ENCODE assay signal across 8 mouse cellular contexts in genomic region chr1:64088604-64089320, GRCm38 (mm10). TPM values are rescaled to one million over a fixed set of nuclear protein-coding genes. Genes with fewer than 3 reads are reported as not detected.
DNase-seq lines count a peak whose midpoint lies in the region; ATAC-seq and TF ChIP-seq lines count a peak whose summit lies in the region.

No protein-coding gene starts in this region.

- ATAC-seq in forebrain, embryonic 11.5 days (replicated peaks; ENCODE audit: low FRiP score): peak; percentile 35; the same call in 1 of the 2 replicates
- no peak; the same call in 1 of the 2 replicates for ATAC-seq in intestine, postnatal 0 days
- ATAC-seq in midbrain, embryonic 11.5 days (ENCODE audit: low FRiP score): 0 out of 2 replicates have a peak, but pooled peaks have one; percentile 33

- no peak overlapping the region for H3K9ac ChIP-seq in forebrain, embryonic 11.5 days (ENCODE audit: low read length)
- H3K9ac ChIP-seq in intestine, postnatal 0 days (ENCODE audit: low read depth, low read length): no peak overlapping the region
- no peak overlapping the region for H3K9ac ChIP-seq in midbrain, embryonic 11.5 days (ENCODE audit: low read length)

- no peaks in the 10 kb centered on the region for H3K27me3 ChIP-seq in forebrain, embryonic 11.5 days (ENCODE audit: control insufficient read depth, insufficient read depth, low read length)
- no peaks in the 10 kb centered on the region for H3K27me3 ChIP-seq in intestine, postnatal 0 days (replicated peaks; ENCODE audit: control insufficient read depth, insufficient read depth, low read length)
- no peaks in the 10 kb centered on the region for H3K27me3 ChIP-seq in midbrain, embryonic 11.5 days (ENCODE audit: control insufficient read depth, insufficient read depth, low read length)

- DNase-seq in gastrocnemius, adult 2 months: peak; percentile 20
- no peak for DNase-seq in gastrocnemius, adult 8-10 months (ENCODE audit: low spot score in 2 of 2)
- no peak for DNase-seq in forebrain, embryonic 11.5 days (ENCODE audit: low spot score)
- peak; percentile 89 for DNase-seq in midbrain, embryonic 11.5 days (ENCODE audit: low spot score, missing footprints)
- DNase-seq in thymus, postnatal 4 days: peak; percentile 51
- DNase-seq in embryo, embryonic 10 days (ENCODE audit: low spot score): no peak
- DNase-seq in urinary bladder, postnatal 14 days (ENCODE audit: low spot score): no peak

- H3K4me1 ChIP-seq in forebrain, embryonic 11.5 days (replicated peaks; ENCODE audit: control insufficient read depth, insufficient read depth, low read length): peaks cover 5% of the 10 kb centered on the region; the same call in 1 of the 2 replicates
- peaks cover 10% of the 10 kb centered on the region; the same call in 1 of the 2 replicates for H3K4me1 ChIP-seq in intestine, postnatal 0 days (replicated peaks; ENCODE audit: control insufficient read depth, insufficient read depth, low read length)
- peaks cover 7% of the 10 kb centered on the region; the same call in 1 of the 2 replicates for H3K4me1 ChIP-seq in midbrain, embryonic 11.5 days (ENCODE audit: control insufficient read depth, insufficient read depth, low read length)

- H3K27ac ChIP-seq in gastrocnemius, adult 2 months: peak overlapping the region; percentile 66
- H3K27ac ChIP-seq in forebrain, embryonic 11.5 days (ENCODE audit: low read depth, low read length): no peak overlapping the region; the same call in 1 of the 2 replicates
- no peak overlapping the region for H3K27ac ChIP-seq in intestine, postnatal 0 days (ENCODE audit: low read depth, low read length)
- H3K27ac ChIP-seq in midbrain, embryonic 11.5 days (ENCODE audit: low read depth, low read length): no peak overlapping the region

- no peaks in the 10 kb centered on the region for H3K9me3 ChIP-seq in forebrain, embryonic 11.5 days (ENCODE audit: control insufficient read depth, low read length)
- no peaks in the 10 kb centered on the region for H3K9me3 ChIP-seq in intestine, postnatal 0 days (ENCODE audit: control insufficient read depth)
- no peaks in the 10 kb centered on the region for H3K9me3 ChIP-seq in midbrain, embryonic 11.5 days (ENCODE audit: control insufficient read depth, low read length)

- peak overlapping the region; percentile 31; the same call in 1 of the 2 replicates for H3K4me3 ChIP-seq in gastrocnemius, adult 2 months
- H3K4me3 ChIP-seq in forebrain, embryonic 11.5 days (ENCODE audit: low read depth, low read length): no peak overlapping the region
- H3K4me3 ChIP-seq in intestine, postnatal 0 days (ENCODE audit: low read depth, low read length): no peak overlapping the region
- no peak overlapping the region for H3K4me3 ChIP-seq in midbrain, embryonic 11.5 days (ENCODE audit: low read depth, low read length)

- 84% methylated on average over 12 of the region's 12 CpGs for WGBS in forebrain, embryonic 11.5 days
- WGBS in intestine, postnatal 0 days: 57% methylated on average over 12 of the region's 12 CpGs
- 79% methylated on average over 12 of the region's 12 CpGs for WGBS in midbrain, embryonic 11.5 days

- H3K4me2 ChIP-seq in forebrain, embryonic 11.5 days (ENCODE audit: low read depth, low read length, severe bottlenecking): no peak overlapping the region
- 0 out of 2 replicates have a peak overlapping the region, but pooled peaks have one; percentile 32 for H3K4me2 ChIP-seq in intestine, postnatal 0 days (replicated peaks; ENCODE audit: low read depth)
- no peak overlapping the region for H3K4me2 ChIP-seq in midbrain, embryonic 11.5 days

- H3K36me3 ChIP-seq in forebrain, embryonic 11.5 days (ENCODE audit: control insufficient read depth, insufficient read depth, low read length): no peaks in the 10 kb centered on the region
- H3K36me3 ChIP-seq in intestine, postnatal 0 days (ENCODE audit: control insufficient read depth, insufficient read depth): no peaks in the 10 kb centered on the region
- H3K36me3 ChIP-seq in midbrain, embryonic 11.5 days (ENCODE audit: control insufficient read depth, insufficient read depth, low read length): no peaks in the 10 kb centered on the region

- TF ChIP-seq CTCF in gastrocnemius, adult 2 months (IDR thresholded peaks at IDR 0.05): no peak
- no peak for TF ChIP-seq CTCF in intestine, postnatal 0 days (IDR thresholded peaks at IDR 0.05; ENCODE audit: low read depth)

- intact Hi-C loops in gastrocnemius, adult 2 months (cut with DNase I): loop anchor here (5.0 kb wide), 1 partner anchor 34 kb away; the partner anchor contains the start of gene Klf7

RNA-seq across cellular contexts. Expression of gene Klf7, which starts 33.3 kb away (rescaled TPM):
- 10 to 100 TPM in 1 of 2 experiments, 1 to 10 TPM in 1; 7.6 to 12.6 TPM for total RNA-seq in gastrocnemius, adult 2 months (2021)
- 1 to 10 TPM; 4.6 to 7.0 (median 5.4) TPM for total RNA-seq in gastrocnemius, adult 8-10 months (2022)
- 24.8 and 25.3 TPM in 2 replicates for polyA plus RNA-seq in forebrain, embryonic 11.5 days (2014; fragmentation: Nextera tagmentation; extraction: Ambion mirVana)
- polyA plus RNA-seq in intestine, postnatal 0 days (2015; fragmentation: Nextera tagmentation; extraction: Ambion mirVana): 11.3 and 11.9 TPM in 2 replicates
- polyA plus RNA-seq in midbrain, embryonic 11.5 days (2014; fragmentation: Nextera tagmentation; extraction: Ambion mirVana): 30.4 and 32.0 TPM in 2 replicates

Comparison
In these comparisons a context has a peak if more than half of its experiments do, and no peak if none do; other contexts are left out.
1. DNase-seq: peak in gastrocnemius, adult 2 months (single experiment), midbrain, embryonic 11.5 days (single experiment) and thymus, postnatal 4 days (single experiment); none in gastrocnemius, adult 8-10 months (0 of 2), forebrain, embryonic 11.5 days (single experiment), embryo, embryonic 10 days (single experiment) and urinary bladder, postnatal 14 days (single experiment).